Mouse (Mus musculus) brown adipose tissue, adult 24 weeks (tissue): ENCODE measurements around the gene Npcd. TPM values are rescaled to one million over a fixed set of nuclear protein-coding genes. Genes with fewer than 3 reads are reported as not detected.
A peak's percentile ranks its signal among the peaks of the same experiment; 100 is the strongest.

Experiments used
- H3K27ac ChIP-seq: fragments of 200-500 bp; replicated peaks from 2 replicates; pipeline ENCODE4 v1.5.1; 2012; ENCODE audit warnings: low read depth, mild to moderate bottlenecking, low read length
- H3K4me1 ChIP-seq: fragments of 200-500 bp; 2 replicates; pipeline ENCODE4 v1.6.1; 2012; ENCODE audit warnings: low read length, mixed read lengths; ENCODE audit not compliant: control insufficient read depth, insufficient read depth, insufficient read length
- H3K4me3 ChIP-seq: fragments of 200-500 bp; 2 replicates; pipeline ENCODE4 v1.5.1; 2012; ENCODE audit warnings: low read depth, mild to moderate bottlenecking, low read length, moderate library complexity; ENCODE audit not compliant: insufficient read depth
- polyA plus RNA-seq: library from polyadenylated mRNA; stranded (reverse); fragments of >200 nt; gene quantifications from 2 replicates; pipeline ENCODE4 v1.2.4, GENCODE M21; 2012; ENCODE audit not compliant: missing spikeins, insufficient read depth, insufficient read length

The Npcd gene
- polyA plus RNA-seq, 1 experiment, result not detected

DNA sequence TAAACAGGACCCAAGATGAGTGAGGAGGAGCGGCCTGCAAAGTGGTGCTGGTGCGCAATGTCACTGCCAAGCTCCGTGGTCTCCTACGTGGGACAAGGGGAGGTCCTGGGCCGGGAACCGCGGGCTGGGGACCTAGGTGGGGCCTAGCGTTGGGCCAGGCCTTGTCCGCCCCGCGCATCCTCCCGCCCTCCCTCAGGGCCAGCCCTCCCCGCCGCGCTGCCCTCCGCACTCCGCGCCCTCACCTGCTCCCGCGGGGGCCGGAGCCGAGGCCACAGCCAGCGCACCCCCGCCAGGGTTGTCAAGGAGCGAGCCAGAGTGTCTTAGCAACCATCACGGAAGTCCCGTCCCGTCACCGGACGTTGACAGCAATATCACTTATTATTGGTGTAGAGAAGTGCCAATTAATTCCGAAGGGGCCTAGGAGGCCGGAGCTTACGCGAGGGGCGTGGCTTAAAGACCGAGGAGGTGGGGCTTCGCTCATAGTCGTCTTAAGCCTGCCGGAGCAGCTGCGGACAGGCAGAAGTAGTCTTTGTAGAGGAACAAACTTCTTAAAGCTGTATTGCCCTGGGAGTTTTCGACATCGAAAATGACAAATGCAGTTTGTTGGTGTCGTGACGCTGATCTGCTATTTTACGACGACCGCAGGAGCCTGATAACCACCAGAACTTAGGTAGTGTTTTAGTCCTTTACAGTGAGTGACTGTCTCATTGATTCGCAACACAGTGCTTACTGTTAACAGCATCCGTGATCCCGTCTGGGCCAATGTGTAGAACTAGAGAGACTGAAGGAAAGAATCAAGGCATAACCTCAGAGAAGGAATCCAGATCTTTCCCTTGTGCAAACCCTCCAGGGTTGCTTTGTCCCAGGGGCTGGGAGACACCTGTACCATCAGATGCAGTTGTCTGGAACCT, 59.7 kb downstream of the Npcd start:
- Histone ChIP-seq H3K4me1 (0 out of 2 replicates have a peak, but pooled peaks cover 4% of the 10 kb centered on the region), H3K27ac (peak overlapping the region; percentile 60), H3K4me3 (peak overlapping the region; percentile 78)

DNA sequence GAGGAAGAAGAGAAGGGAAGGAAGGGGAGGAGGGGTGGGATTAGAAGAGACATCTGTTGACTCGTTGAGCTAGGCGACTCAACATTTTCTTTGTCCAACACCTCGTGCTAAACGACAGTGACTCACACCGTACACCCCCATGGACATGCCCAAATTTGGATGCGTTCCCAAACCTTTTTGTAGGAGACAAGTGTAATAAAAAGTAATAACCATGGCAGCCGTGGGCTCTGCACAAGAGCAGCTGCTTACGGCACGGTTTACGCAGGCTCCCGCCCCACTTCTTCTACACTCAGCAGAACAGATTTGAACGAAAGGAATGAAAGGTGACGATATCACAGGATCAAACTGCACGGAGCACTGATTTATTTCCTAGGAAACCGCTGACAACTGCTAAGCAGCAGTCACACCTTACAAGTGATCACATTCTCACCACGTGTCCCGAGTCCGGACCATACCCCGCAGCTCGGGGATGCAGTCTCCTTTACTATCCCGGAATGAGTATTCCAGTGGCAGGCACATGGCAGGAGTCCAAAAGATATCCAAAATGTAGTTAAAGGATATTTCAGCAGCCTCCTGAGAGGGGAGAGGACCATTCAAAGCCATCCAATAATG, 63.3 kb downstream of the Npcd start:
- peaks cover 8% of the 10 kb centered on the region for H3K4me1 ChIP-seq
- no peak overlapping the region for H3K4me3 ChIP-seq
- H3K27ac ChIP-seq, result no peak overlapping the region

DNA sequence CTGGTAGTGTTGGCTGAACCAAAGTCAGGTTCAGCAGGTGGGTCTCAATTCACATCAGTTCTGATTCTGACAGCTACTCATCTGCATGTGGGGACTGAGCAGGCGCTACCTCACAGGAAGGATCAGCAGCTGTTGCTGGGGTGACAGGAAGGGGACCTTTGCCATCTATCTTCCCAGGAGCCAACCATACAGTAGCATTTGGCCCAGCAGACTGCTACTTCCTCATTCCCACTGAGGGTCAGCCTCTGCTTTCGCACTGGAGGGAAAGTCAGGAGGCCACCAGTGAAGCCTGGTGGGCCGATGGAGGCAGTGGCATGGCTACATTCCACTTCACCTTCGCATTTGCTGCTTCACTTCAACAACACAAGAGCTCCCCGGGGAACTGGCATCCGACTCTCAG, 65.7 kb downstream of the Npcd start:
- Histone ChIP-seq H3K4me3 (no peak overlapping the region), H3K27ac (0 out of 2 replicates have a peak overlapping the region, but pooled peaks have one; percentile 15), H3K4me1 (peaks cover 16% of the 10 kb centered on the region)

GRCm38 (mm10) chr15:79767327-79767961, 66.6 kb downstream of the Npcd start:
- Histone ChIP-seq H3K27ac (no peak overlapping the region), H3K4me3 (no peak overlapping the region)

GRCm38 (mm10) chr15:79766586-79767071, 67.4 kb downstream of the Npcd start:
- Histone ChIP-seq H3K4me3 (no peak overlapping the region), H3K27ac (no peak overlapping the region), H3K4me1 (peaks cover 16% of the 10 kb centered on the region)

More at GRCm38 (mm10) chr15:79767327-79767961, 66.6 kb downstream of the Npcd start:
- peaks cover 16% of the 10 kb centered on the region for H3K4me1 ChIP-seq

GRCm38 (mm10) chr15:79766168-79766567, 67.9 kb downstream of the Npcd start:
- peaks cover 16% of the 10 kb centered on the region for H3K4me1 ChIP-seq
- H3K27ac ChIP-seq, result no peak overlapping the region

DNA sequence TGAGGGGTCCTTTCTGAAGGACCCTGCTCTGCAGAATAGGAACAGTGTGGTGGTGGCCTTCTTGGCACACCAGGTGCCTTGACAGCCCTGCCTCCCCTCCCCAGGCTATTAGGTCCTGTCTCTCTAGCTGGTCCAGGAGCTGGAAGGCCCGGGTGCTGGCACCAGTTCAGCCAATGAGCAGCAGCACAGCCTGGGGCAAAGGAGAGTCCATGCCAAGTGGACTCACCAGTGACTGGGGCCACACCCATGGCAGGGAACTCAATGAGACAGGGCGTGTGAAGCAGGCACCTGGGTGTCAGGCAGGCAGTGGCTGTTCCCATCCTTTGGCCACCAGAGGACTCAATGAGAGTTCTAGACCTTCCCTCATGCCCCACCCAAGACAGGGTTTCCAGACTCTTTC, 68.7 kb downstream of the Npcd start:
- Histone ChIP-seq H3K27ac (no peak overlapping the region), H3K4me1 (peaks cover 16% of the 10 kb centered on the region), H3K4me3 (no peak overlapping the region)

More at GRCm38 (mm10) chr15:79766168-79766567, 67.9 kb downstream of the Npcd start:
- H3K4me3 ChIP-seq, result no peak overlapping the region

DNA sequence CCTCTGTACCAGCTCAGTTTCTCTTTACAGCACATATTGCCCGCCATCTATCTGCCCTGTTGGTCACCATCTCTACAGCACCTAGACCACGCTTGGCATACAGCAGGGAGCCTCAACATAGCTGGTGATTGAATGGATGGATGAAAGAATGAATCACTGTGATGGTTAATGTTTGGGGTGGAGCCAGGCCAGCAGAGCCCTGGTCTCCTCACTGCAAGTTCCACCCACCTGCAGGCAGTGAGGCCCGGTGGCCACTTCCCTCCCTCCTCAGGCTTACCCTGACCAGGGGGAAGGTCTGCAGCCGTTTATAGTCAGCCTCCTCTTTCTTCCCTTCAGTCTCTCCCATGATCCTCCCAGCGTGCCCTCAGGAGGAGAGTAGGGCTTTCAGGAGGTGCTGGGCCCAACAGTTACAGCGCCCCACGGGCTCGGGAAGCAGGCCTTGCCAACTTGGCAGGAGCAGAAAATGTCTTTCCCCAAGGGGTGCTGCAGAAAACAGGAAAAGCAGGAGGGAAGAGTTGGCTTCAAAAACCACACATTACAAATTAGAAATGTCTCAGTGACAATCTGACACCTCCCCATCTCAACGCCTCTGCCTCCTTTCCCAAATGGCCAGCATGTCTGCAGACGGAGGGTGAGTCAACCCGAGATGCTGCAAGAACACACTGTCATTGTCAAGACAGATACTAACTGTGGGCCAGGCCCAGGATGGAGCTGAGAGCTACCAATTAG, 69.3 kb downstream of the Npcd start:
- Histone ChIP-seq H3K4me1 (peaks cover 13% of the 10 kb centered on the region), H3K27ac (no peak overlapping the region), H3K4me3 (no peak overlapping the region)

DNA sequence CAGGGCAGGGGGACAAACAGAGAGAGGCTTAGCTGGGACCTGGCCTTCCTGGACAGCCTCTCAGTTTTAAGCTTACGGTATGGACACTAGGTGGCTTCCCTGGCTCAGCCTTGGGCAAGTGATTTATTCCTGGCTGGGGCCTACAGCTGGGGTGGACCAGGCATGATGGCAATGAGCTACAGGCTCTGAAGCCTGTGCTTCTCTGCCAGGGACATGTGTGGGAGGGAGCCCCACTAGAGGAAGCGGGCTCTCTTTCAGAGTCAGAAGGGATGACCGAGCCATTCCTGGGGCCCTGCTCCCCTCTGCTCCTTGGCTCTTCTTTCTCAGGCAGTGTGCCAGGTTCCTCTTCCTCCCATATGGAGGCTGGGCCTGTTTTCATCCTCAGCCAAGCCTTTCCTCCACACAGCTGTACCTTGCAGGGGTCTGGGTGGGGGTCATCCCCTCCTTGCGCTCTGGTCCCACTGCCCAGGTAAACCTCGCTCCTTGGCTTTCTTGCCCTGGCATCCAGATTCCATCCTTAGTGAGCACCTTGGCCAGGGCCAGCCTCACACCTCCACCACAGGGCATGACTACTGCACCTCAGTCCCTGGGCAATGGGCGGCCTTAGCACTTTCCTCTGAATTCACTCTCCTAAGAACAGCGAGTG, 70.3 kb downstream of the Npcd start:
- H3K4me1 ChIP-seq, result peaks cover 11% of the 10 kb centered on the region
- no peak overlapping the region for H3K4me3 ChIP-seq
- H3K27ac ChIP-seq, result no peak overlapping the region

GRCm38 (mm10) chr15:79763001-79763400, 71.0 kb downstream of the Npcd start:
- Histone ChIP-seq H3K4me1 (peaks cover 8% of the 10 kb centered on the region), H3K27ac (no peak overlapping the region), H3K4me3 (no peak overlapping the region)

- Histone ChIP-seq H3K4me3 (no peak overlapping the region), H3K4me1 (peaks cover 8% of the 10 kb centered on the region), H3K27ac (no peak overlapping the region)
Measured at GRCm38 (mm10) chr15:79760956-79761355, 73.1 kb downstream of the Npcd start.

DNA sequence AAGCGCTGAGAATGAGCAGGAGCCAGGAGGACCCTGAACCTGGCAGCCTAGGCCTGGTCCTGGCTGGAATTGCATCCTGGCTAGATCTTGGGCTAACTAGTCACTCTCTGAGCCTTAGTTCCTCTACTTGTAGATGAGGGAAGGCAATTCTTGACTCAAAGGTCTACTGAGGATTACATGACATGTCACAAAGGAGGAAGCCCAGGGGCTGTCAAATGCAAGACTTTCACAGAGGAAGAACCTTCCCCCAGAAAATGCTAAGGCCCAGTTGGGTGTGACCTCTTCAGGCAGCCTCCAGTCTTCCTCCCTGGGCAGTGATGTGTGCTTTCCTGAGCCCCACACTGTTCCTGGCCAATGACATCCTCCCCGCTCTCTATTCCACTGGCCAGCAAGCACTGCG, 76.9 kb downstream of the Npcd start:
- Histone ChIP-seq H3K4me1 (no peaks in the 10 kb centered on the region), H3K4me3 (no peak overlapping the region), H3K27ac (no peak overlapping the region)

GRCm38 (mm10) chr15:79755977-79756625, 77.9 kb downstream of the Npcd start:
- Histone ChIP-seq H3K27ac (no peak overlapping the region), H3K4me1 (no peaks in the 10 kb centered on the region), H3K4me3 (no peak overlapping the region)

DNA sequence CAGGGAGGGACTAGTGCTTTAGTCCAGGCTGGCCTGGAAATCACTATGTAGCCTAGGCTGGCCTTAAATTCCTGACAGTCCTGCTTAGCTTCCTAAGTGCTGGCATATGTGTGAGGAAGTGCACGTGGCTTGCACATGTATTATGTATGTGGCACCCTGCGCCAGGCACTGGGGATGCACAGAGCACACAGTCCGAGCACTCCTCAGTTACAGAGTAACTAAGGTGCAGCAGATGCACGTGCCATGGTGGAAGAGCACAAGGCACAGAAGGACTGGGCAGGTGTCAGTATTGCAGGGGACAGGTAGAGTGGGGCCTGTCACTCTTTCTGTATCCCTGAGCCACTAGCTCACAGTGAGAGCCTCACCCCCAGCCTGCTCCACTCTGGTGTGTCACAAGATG, 78.9 kb downstream of the Npcd start:
- Histone ChIP-seq H3K4me3 (no peak overlapping the region), H3K4me1 (no peaks in the 10 kb centered on the region), H3K27ac (no peak overlapping the region)
